Mouse (Mus musculus): ENCODE data around the gene B4galt4. TPM values are rescaled to one million over a fixed set of nuclear protein-coding genes. Genes with fewer than 3 reads are reported as not detected.
"Not testable (repeated sequence)": the region's sequence is repeated elsewhere in the genome, so short reads cannot be mapped to it uniquely, and the experiment has no call there.

Gene B4galt4
- total RNA-seq, 2 experiments from 2014 or later, result 34.3 to 39.7 TPM

GRCm38 (mm10) chr16:38782524-38783067, 40.5 kb downstream of the B4galt4 start:
- TF ChIP-seq CTCF (conservative IDR thresholded peaks at IDR 0.05), result no peak
- no peak overlapping the region for H3K4me3 ChIP-seq
- DNase-seq (ENCODE audit: low spot score in 2 of 2), result no peak
- no peak overlapping the region for H3K27ac ChIP-seq

DNA sequence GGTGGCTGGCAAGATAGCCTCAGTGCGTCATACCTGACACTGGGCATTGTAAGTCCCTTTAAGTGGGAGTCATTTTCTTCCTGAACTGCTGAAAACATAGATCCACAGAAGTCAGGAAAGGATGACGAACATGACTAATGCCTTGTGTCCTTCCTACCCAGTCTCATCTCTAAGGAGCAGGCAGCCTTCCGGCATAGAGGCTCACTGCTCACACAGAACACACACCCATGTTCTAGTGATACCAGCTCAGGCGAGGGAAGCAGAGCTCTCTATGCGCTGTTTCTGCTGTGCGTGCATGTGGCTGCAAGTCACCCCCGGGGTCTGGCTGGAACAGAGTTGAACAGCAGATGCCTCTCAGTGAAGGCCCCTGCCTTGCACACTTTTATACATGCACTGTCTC, 43.2 kb downstream of the B4galt4 start:
- H3K27ac ChIP-seq, result no peak overlapping the region
- no peak for TF ChIP-seq CTCF (conservative IDR thresholded peaks at IDR 0.05)

DNA sequence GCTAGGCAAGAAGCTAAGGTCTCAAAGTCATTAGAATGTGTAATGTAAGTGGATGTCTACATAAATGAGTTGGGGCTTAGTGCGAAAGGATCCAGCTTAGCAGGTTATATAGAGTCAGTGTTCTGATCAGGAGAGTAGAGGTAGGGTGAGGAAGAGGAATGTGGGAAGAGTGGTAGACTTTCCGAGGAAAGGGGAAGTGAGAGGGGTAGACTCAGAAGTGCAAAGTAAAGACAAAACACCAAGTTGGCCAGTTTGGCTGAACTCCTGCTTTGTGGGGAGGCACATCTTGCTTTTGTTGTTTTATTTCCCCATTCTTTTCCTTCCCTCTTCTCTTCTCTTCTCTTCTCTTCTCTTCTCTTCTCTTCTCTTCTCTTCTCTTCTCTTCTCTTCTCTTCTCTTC, 47.0 kb downstream of the B4galt4 start:
- DNase-seq (ENCODE audit: low spot score in 2 of 2), result no peak
- TF ChIP-seq CTCF (conservative IDR thresholded peaks at IDR 0.05), result no peak
- H3K27ac ChIP-seq, result no peak overlapping the region
- H3K4me3 ChIP-seq, result no peak overlapping the region

More for the DNA sequence above, 43.2 kb downstream of the B4galt4 start:
- no peak for DNase-seq (ENCODE audit: low spot score in 2 of 2)
- H3K4me3 ChIP-seq, result no peak overlapping the region

GRCm38 (mm10) chr16:38789966-38790365, 47.9 kb downstream of the B4galt4 start:
- no peak overlapping the region for H3K27ac ChIP-seq
- no peak for DNase-seq (ENCODE audit: low spot score in 2 of 2)
- H3K4me3 ChIP-seq, result no peak overlapping the region
- no peak for TF ChIP-seq CTCF (conservative IDR thresholded peaks at IDR 0.05)

- Histone ChIP-seq H3K27ac (no peak overlapping the region), H3K4me3 (no peak overlapping the region)
- no peak for DNase-seq (ENCODE audit: low spot score in 2 of 2)
- TF ChIP-seq CTCF (conservative IDR thresholded peaks at IDR 0.05), result no peak
Observed at GRCm38 (mm10) chr16:38793120-38793519, 51.1 kb downstream of the B4galt4 start.

GRCm38 (mm10) chr16:38798957-38799450, 56.9 kb downstream of the B4galt4 start:
- H3K27ac ChIP-seq, result no peak overlapping the region
- no peak overlapping the region for H3K4me3 ChIP-seq
- no peak for DNase-seq (ENCODE audit: low spot score in 2 of 2)
- no peak for TF ChIP-seq CTCF (conservative IDR thresholded peaks at IDR 0.05)

GRCm38 (mm10) chr16:38800091-38800490, 58.0 kb downstream of the B4galt4 start, which contains the start of gene Upk1b:
Upk1b (minus strand) TSS chr16:38800328.
- no peak for DNase-seq (ENCODE audit: low spot score in 2 of 2)
- Histone ChIP-seq H3K4me3 (no peak within 1 kb of the TSS), H3K27ac (no peak within 1 kb of the TSS)
- TF ChIP-seq CTCF (conservative IDR thresholded peaks at IDR 0.05), result no peak

DNA sequence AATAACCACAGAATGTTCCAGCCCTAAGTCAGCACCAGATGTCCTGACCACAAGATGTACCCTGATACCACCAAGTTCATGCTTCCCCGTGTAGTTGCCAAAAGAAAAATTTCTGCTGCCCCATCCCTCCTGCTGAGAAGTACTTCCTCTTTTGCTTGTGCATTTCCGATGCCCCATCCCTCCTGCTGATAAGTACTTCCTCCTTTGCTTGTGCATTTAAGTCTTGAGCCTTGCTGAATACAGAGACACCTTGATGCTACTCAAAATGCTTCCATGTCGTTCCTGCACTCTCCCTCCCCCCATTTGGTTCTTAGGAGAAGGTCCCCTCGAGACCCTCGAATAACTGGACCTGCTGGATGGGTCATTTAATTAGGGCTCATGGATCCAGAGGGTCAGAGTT, 65.7 kb downstream of the B4galt4 start:
- H3K4me3 ChIP-seq; H3K27ac ChIP-seq; DNase-seq (ENCODE audit: low spot score in 2 of 2): not testable (repeated sequence)

- DNase-seq (ENCODE audit: low spot score in 2 of 2), result no peak
- H3K4me3 ChIP-seq, result no peak overlapping the region
- no peak for TF ChIP-seq CTCF (conservative IDR thresholded peaks at IDR 0.05)
- no peak overlapping the region for H3K27ac ChIP-seq
Observed at GRCm38 (mm10) chr16:38810196-38810595, 68.1 kb downstream of the B4galt4 start.

- no peak overlapping the region for H3K27ac ChIP-seq
- peak; percentile 97 for TF ChIP-seq CTCF (conservative IDR thresholded peaks at IDR 0.05)
- DNase-seq (ENCODE audit: low spot score in 2 of 2), result peak; percentile 62 to 73
- no peak overlapping the region for H3K4me3 ChIP-seq
Observed at GRCm38 (mm10) chr16:38812521-38812920, 70.5 kb downstream of the B4galt4 start.

Other genes starting within 250 kb of the B4galt4 start
- gene Timmdc1, start 219.6 kb upstream of the B4galt4 start, total RNA-seq (2021), result 10 to 100 TPM; 28.4 to 30.9 TPM
- 10 to 100 TPM; 49.3 to 52.3 TPM for gene Poglut1, start 192.0 kb upstream of the B4galt4 start, total RNA-seq (2021)
- 10 to 100 TPM; 20.4 to 23.2 TPM for gene Tmem39a, start 183.6 kb upstream of the B4galt4 start, total RNA-seq (2021)
- 10 to 100 TPM; 17.9 to 18.5 TPM for gene Arhgap31, start 29.0 kb upstream of the B4galt4 start, total RNA-seq (2021)
- gene Upk1b, start 58.1 kb downstream of the B4galt4 start, total RNA-seq (2021), result 1 to 10 TPM; 1.6 to 1.7 TPM
- not detected for gene 4930435E12Rik, start 86.5 kb downstream of the B4galt4 start, total RNA-seq (2021)
- 10 to 100 TPM; 44.7 to 50.7 TPM for gene Igsf11, start 150.4 kb downstream of the B4galt4 start, total RNA-seq (2021)

All from layer of hippocampus, adult 2 months (tissue).